Mouse (Mus musculus): ENCODE data around the gene Gm6760.

Gene Gm6760

GRCm38 (mm10) chrX:64152098-64152497, at the start of gene Gm6760:
Gm6760 (minus strand) TSS chrX:64152198.
- no peak for DNase-seq (ENCODE audit: low spot score)

GRCm38 (mm10) chrX:64181246-64181645, 29.2 kb upstream of the Gm6760 start:
- DNase-seq (ENCODE audit: low spot score), result no peak

GRCm38 (mm10) chrX:64173248-64173647, 21.2 kb upstream of the Gm6760 start, which contains the start of gene 3830417A13Rik:
3830417A13Rik (plus strand) TSS chrX:64173548.
- no peak for DNase-seq (ENCODE audit: low spot score)
